Mouse (Mus musculus) kidney, embryonic 15.5 days (tissue): ENCODE measurements around the gene Lpp. TPM values are rescaled to one million over a fixed set of nuclear protein-coding genes. Genes with fewer than 3 reads are reported as not detected.
A peak's percentile ranks its signal among the peaks of the same experiment; 100 is the strongest.

ENCODE experiments used
- ATAC-seq: fragments of 200-750 bp; cut with Nextera tagmentation; replicated peaks from 2 replicates; pipeline ENCODE4 v1.8.0; 2017; ENCODE audit warnings: moderate TSS enrichment; ENCODE audit not compliant: low FRiP score
- H3K27ac ChIP-seq: fragments of 300-500 bp; sonication (generic); 2 replicates; pipeline ENCODE4 v1.5.1; 2015; ENCODE audit warnings: mild to moderate bottlenecking, inconsistent platforms
- H3K27me3 ChIP-seq: fragments of 300-500 bp; sonication (generic); 2 replicates; pipeline ENCODE4 v1.6.1; 2015; ENCODE audit warnings: inconsistent platforms
- H3K36me3 ChIP-seq: fragments of 300-500 bp; sonication (generic); 2 replicates; pipeline ENCODE4 v1.6.1; 2015; ENCODE audit warnings: inconsistent platforms
- H3K4me1 ChIP-seq: fragments of 300-500 bp; sonication (generic); 2 replicates; pipeline ENCODE4 v1.6.1; 2015; ENCODE audit warnings: inconsistent platforms
- H3K4me2 ChIP-seq: fragments of 300-500 bp; sonication (generic); 2 replicates; pipeline ENCODE4 v1.6.1; 2015; ENCODE audit warnings: moderate library complexity, mild to moderate bottlenecking, inconsistent platforms
- H3K4me3 ChIP-seq: fragments of 300-500 bp; sonication (generic); replicated peaks from 2 replicates; pipeline ENCODE4 v1.5.1; 2015; ENCODE audit warnings: mild to moderate bottlenecking, inconsistent platforms
- H3K9ac ChIP-seq: fragments of 300-500 bp; sonication (generic); 2 replicates; pipeline ENCODE4 v1.6.1; 2015; ENCODE audit warnings: mild to moderate bottlenecking, inconsistent platforms
- H3K9me3 ChIP-seq: fragments of 300-500 bp; sonication (generic); replicated peaks from 2 replicates; pipeline ENCODE4 v1.6.1; 2016; ENCODE audit warnings: inconsistent platforms
- WGBS: fragments of 180-500 bp; shearing (Covaris S2); methylation state at CpG from one replicate; pipeline ENCODE4 v1.1.7; 2015; ENCODE audit warnings: mixed read lengths; 5-methylcytosine and 5-hydroxymethylcytosine counted together
- polyA plus RNA-seq: library from polyadenylated mRNA; unstranded; fragments of >200 nt; fragmentation: Nextera tagmentation; extraction: Ambion mirVana; gene quantifications from 2 replicates; pipeline ENCODE4 v1.2.1, GENCODE M21; 2015

The Lpp gene
- polyA plus RNA-seq, 1 experiment from 2014 or later = 58.6 TPM

DNA sequence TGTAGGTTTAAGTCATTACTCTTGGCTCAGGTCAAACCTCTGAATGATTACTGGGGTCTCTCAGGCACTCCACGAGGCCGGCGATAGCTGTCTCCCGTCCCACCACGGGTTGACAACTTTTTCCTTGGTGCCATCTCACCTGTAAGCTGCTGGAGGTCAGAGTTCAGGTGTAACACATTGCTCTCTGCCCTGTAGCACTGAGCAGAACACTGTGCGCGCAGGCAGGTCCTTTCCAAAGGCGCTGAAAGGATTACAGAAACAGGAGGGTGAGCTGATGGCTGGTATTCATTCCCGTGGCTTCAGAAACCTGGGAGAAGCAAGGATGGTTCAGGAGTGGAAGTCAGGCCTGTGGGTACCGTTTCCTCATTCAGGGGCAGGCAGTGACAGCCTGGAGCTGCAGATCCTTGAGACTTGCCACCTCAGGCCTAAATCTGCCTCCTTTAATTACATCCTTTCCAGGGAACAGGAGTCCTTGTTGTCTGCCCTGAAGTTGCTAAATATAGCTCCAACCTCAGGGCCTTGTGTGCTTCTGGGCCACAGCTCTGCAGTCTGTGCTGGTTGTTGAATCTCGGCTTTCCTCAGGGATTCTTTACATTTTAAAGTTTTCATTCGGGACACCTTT lies 31.2 kb downstream of the Lpp start:
- H3K9ac ChIP-seq = no peak overlapping the region
- no peak for ATAC-seq

GRCm38 (mm10) chr16:24425816-24426215 lies 32.5 kb downstream of the Lpp start:
- no peak overlapping the region for H3K9ac ChIP-seq
- no peak overlapping the region for H3K4me3 ChIP-seq
- H3K27me3 ChIP-seq = no peaks in the 10 kb centered on the region
- no peak overlapping the region for H3K27ac ChIP-seq
- no peaks in the 10 kb centered on the region for H3K9me3 ChIP-seq
- no peak overlapping the region for H3K4me2 ChIP-seq
- ATAC-seq = no peak
- WGBS = 63% methylated on average over 3 of the region's 3 CpGs
- no peaks in the 10 kb centered on the region for H3K36me3 ChIP-seq
- peaks cover 26% of the 10 kb centered on the region for H3K4me1 ChIP-seq

More for the DNA sequence above, 31.2 kb downstream of the Lpp start:
- H3K9me3 ChIP-seq = no peaks in the 10 kb centered on the region
- no peaks in the 10 kb centered on the region for H3K27me3 ChIP-seq
- WGBS = 68% methylated on average over 12 of the region's 12 CpGs
- H3K27ac ChIP-seq = peak overlapping the region; percentile 15; the same call in 1 of the 2 replicates
- H3K4me2 ChIP-seq = no peak overlapping the region
- no peaks in the 10 kb centered on the region for H3K36me3 ChIP-seq
- no peak overlapping the region for H3K4me3 ChIP-seq
- peaks cover 26% of the 10 kb centered on the region for H3K4me1 ChIP-seq

- no peak for ATAC-seq
- no peaks in the 10 kb centered on the region for H3K36me3 ChIP-seq
- no peak overlapping the region for H3K4me3 ChIP-seq
- H3K4me1 ChIP-seq = peaks cover 26% of the 10 kb centered on the region
- H3K4me2 ChIP-seq = no peak overlapping the region
- H3K27ac ChIP-seq = no peak overlapping the region
- no peaks in the 10 kb centered on the region for H3K27me3 ChIP-seq
- no peaks in the 10 kb centered on the region for H3K9me3 ChIP-seq
- H3K9ac ChIP-seq = no peak overlapping the region
- WGBS = 89% methylated on average over 3 of the region's 3 CpGs
These were observed 34.3 kb downstream of the Lpp start for GRCm38 (mm10) chr16:24427606-24428005.

DNA sequence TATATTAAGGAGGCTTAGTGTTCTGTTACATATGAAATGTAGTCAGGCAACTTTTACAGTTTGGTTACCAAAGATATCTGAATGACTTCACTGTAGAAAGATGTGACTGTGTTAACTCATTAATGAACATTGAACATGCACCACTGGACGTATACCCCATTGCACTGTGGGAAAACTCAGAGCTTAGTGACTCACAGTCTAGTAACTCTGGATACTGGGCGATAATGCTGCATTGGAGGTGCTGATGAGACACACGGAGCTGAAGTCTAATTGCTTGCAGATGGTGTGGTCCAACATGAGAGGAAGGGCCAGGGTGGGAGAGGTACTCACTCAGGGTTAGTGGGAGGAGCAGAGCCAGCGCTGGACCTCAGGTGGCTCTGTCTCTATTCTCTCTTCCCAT lies 34.7 kb downstream of the Lpp start:
- Histone ChIP-seq H3K4me1 (peaks cover 27% of the 10 kb centered on the region), H3K27me3 (no peaks in the 10 kb centered on the region), H3K9ac (no peak overlapping the region), H3K36me3 (no peaks in the 10 kb centered on the region), H3K4me2 (no peak overlapping the region), H3K4me3 (no peak overlapping the region), H3K9me3 (no peaks in the 10 kb centered on the region), H3K27ac (no peak overlapping the region)
- no peak for ATAC-seq
- 61% methylated on average over 4 of the region's 4 CpGs for WGBS

GRCm38 (mm10) chr16:24428742-24429141 lies 35.4 kb downstream of the Lpp start:
- Histone ChIP-seq H3K9ac (no peak overlapping the region), H3K4me1 (peaks cover 32% of the 10 kb centered on the region), H3K27ac (no peak overlapping the region), H3K27me3 (no peaks in the 10 kb centered on the region), H3K4me2 (no peak overlapping the region), H3K36me3 (no peaks in the 10 kb centered on the region), H3K4me3 (no peak overlapping the region), H3K9me3 (no peaks in the 10 kb centered on the region)
- ATAC-seq = no peak
- whole genome bisulfite sequencing = 87% methylated on average over 4 of the region's 4 CpGs

DNA sequence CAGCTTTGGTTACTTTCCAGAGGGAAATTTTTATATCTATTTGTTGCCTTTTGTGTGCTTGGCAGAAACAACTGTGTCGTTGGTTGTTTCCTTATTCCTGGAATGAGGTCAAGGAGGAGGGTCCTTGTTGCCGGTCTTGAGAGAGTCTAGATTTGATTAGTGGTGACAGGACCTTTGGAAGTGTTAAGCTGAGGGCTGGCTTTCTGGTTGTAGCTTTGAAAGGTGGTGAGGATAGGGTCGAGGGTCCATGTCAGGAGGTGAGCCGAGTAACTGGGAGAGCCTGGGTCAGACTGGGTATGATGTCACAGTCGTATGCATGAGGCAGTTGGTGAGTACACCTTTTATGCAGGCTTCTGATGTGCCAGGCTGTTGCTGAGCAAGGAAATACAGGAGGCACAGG lies 36.4 kb downstream of the Lpp start:
- Histone ChIP-seq H3K9ac (no peak overlapping the region), H3K36me3 (no peaks in the 10 kb centered on the region)

DNA sequence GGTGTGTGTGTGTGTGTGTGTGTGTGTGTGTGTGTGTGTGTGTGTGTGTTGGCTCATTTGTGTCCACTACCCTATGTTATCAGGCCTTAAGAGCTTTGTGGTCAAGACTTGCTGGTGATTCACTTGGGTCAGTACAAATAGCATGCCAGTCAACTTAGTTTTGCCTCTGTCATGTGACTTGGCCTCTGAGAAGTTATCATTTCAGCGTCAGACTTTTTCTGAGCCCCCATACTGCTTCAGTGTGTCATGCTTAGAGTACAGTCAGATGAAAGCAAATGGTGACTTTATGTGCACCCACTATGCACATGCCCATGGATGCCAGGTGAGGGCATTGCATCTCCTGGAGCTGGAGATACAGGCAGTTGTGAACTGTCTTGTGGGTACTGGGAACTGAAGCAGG lies 38.5 kb downstream of the Lpp start:
- WGBS = 94% methylated on average over 1 of the region's 1 CpGs
- Histone ChIP-seq H3K27ac (no peak overlapping the region), H3K27me3 (no peaks in the 10 kb centered on the region), H3K9ac (no peak overlapping the region), H3K4me3 (no peak overlapping the region), H3K36me3 (no peaks in the 10 kb centered on the region), H3K4me1 (peaks cover 46% of the 10 kb centered on the region), H3K9me3 (no peaks in the 10 kb centered on the region), H3K4me2 (no peak overlapping the region)
- no peak for ATAC-seq

More for the DNA sequence above, 36.4 kb downstream of the Lpp start:
- Histone ChIP-seq H3K4me2 (no peak overlapping the region), H3K4me3 (no peak overlapping the region), H3K27ac (no peak overlapping the region), H3K27me3 (no peaks in the 10 kb centered on the region), H3K4me1 (peaks cover 33% of the 10 kb centered on the region), H3K9me3 (no peaks in the 10 kb centered on the region)
- WGBS = 57% methylated on average over 5 of the region's 5 CpGs
- ATAC-seq = no peak

DNA sequence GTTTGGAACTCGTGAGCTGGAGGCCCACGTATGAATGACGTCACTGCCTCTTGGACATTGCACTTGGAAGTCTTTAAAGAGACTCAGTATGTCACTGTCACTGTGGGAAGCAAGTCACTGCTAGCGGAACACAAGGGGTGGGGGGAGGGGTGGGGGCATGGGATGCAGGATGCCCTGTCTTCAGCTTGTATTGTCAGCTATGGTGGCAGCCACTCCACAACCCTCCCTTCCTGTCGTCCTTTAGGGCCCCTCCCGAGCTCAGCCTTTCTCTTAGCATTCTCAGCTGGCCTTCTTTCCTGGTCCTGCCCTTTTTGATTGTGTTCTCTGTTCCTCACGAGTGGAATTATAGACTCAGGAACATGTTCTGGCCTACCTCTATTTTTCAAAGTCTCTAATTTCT lies 40.3 kb downstream of the Lpp start:
- Histone ChIP-seq H3K9me3 (no peaks in the 10 kb centered on the region), H3K4me2 (no peak overlapping the region), H3K27me3 (no peaks in the 10 kb centered on the region), H3K9ac (no peak overlapping the region), H3K4me1 (peaks cover 53% of the 10 kb centered on the region), H3K27ac (no peak overlapping the region), H3K4me3 (no peak overlapping the region), H3K36me3 (no peaks in the 10 kb centered on the region)
- ATAC-seq = no peak
- 36% methylated on average over 7 of the region's 7 CpGs for WGBS

DNA sequence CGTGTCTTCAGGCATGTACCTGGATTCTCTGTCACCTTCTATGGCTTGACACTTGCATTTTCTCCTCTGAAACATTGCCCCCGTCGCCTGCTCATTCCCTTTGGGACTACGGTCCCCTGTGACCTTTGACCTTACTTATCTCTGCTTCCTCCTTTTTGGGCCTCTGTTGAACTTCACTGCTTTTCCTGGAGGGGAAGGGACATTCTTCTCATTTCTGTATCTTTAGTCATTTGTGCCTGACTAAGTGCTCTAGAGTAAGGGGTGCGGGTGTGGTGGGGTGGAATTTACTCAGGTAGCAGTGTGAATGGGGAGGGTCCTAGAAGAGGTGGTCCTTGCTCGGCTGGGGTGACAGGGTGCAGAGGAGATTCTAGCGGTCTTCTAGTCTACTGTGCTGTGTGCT lies 40.7 kb downstream of the Lpp start:
- 60% methylated on average over 7 of the region's 7 CpGs for WGBS
- Histone ChIP-seq H3K4me1 (peaks cover 53% of the 10 kb centered on the region), H3K9ac (no peak overlapping the region), H3K36me3 (no peaks in the 10 kb centered on the region), H3K27me3 (no peaks in the 10 kb centered on the region), H3K4me3 (no peak overlapping the region), H3K4me2 (no peak overlapping the region), H3K27ac (peak overlapping the region; percentile 76; the same call in 1 of the 2 replicates), H3K9me3 (no peaks in the 10 kb centered on the region)
- no peak for ATAC-seq

GRCm38 (mm10) chr16:24434531-24435114 lies 41.3 kb downstream of the Lpp start:
- Histone ChIP-seq H3K4me2 (peak overlapping the region; percentile 21; the same call in 1 of the 2 replicates), H3K4me1 (peaks cover 57% of the 10 kb centered on the region), H3K9me3 (no peaks in the 10 kb centered on the region), H3K27me3 (no peaks in the 10 kb centered on the region), H3K9ac (no peak overlapping the region), H3K36me3 (no peaks in the 10 kb centered on the region), H3K27ac (peak overlapping the region; percentile 76), H3K4me3 (no peak overlapping the region)
- 46% methylated on average over 7 of the region's 7 CpGs for WGBS
- peak; percentile 24; the same call in 1 of the 2 replicates for ATAC-seq

GRCm38 (mm10) chr16:24435115-24435553 lies 41.8 kb downstream of the Lpp start:
- Histone ChIP-seq H3K4me2 (peak overlapping the region; percentile 12; the same call in 1 of the 2 replicates), H3K9ac (no peak overlapping the region), H3K27ac (peak overlapping the region; percentile 76), H3K27me3 (no peaks in the 10 kb centered on the region), H3K4me1 (peaks cover 57% of the 10 kb centered on the region), H3K9me3 (no peaks in the 10 kb centered on the region), H3K4me3 (no peak overlapping the region), H3K36me3 (no peaks in the 10 kb centered on the region)
- 35% methylated on average over 6 of the region's 6 CpGs for WGBS
- ATAC-seq = peak; percentile 61

DNA sequence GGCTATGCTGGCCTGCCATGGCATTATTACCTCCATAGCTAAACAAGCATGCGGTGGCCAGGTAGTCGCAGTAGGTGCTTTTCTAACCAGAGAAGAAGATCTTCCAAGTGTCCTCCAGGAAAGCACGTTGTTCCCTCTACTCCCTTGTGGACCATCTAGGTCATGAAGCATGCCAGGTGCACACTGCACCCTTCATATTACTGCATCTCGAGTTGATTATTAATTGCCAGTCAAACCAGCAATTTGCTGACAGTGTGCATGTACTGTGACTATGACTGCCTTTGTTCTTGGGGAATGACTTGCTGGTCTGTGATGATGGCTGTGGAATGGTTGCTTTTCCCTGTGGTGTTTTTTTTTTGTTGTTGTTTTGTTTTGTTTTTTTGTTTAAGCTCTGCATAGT lies 45.1 kb downstream of the Lpp start:
- WGBS = 79% methylated on average over 4 of the region's 4 CpGs
- no peaks in the 10 kb centered on the region for H3K36me3 ChIP-seq
- H3K9ac ChIP-seq = no peak overlapping the region
- 0 out of 2 replicates have a peak, but pooled peaks have one; percentile 46 for ATAC-seq
- H3K27ac ChIP-seq = no peak overlapping the region
- peaks cover 78% of the 10 kb centered on the region for H3K4me1 ChIP-seq
- H3K4me2 ChIP-seq = no peak overlapping the region
- no peak overlapping the region for H3K4me3 ChIP-seq
- no peaks in the 10 kb centered on the region for H3K9me3 ChIP-seq
- H3K27me3 ChIP-seq = no peaks in the 10 kb centered on the region
